Mouse (Mus musculus): ENCODE results near the gene Fbxl13.

- TF ChIP-seq EP300 (IDR thresholded peaks at IDR 0.05; ENCODE audit: low read depth) = no peak
- no peak for TF ChIP-seq CTCF (IDR thresholded peaks at IDR 0.05; ENCODE audit: low read depth)
Observed at GRCm38 (mm10) chr5:21527488-21527911, 117.9 kb downstream of the Fbxl13 start.

All from liver, embryonic 14.5 days (tissue).